Mouse (Mus musculus) thymus, adult 2 months (tissue): ENCODE data around the gene Cntnap1. TPM values are rescaled to one million over a fixed set of nuclear protein-coding genes. Genes with fewer than 3 reads are reported as not detected.

Experiments used
- DNase-seq: peaks from one replicate; pipeline ENCODE4 v3.0.0; 2021
- H3K27ac ChIP-seq: fragments of 200-500 bp; 2 replicates; pipeline ENCODE4 v1.5.1; 2012; ENCODE audit warnings: low read length, control low read depth; ENCODE audit not compliant: control insufficient read depth, insufficient read depth
- H3K27me3 ChIP-seq: fragments of 200-500 bp; 2 replicates; pipeline ENCODE4 v1.6.1; 2012; ENCODE audit warnings: mild to moderate bottlenecking, low read length, moderate library complexity, mixed read lengths; ENCODE audit not compliant: control insufficient read depth, insufficient read depth
- H3K36me3 ChIP-seq: fragments of 200-500 bp; 2 replicates; pipeline ENCODE4 v1.6.1; 2012; ENCODE audit warnings: mild to moderate bottlenecking, low read length, moderate library complexity; ENCODE audit not compliant: control insufficient read depth, insufficient read depth
- H3K4me1 ChIP-seq: fragments of 200-500 bp; replicated peaks from 2 replicates; pipeline ENCODE4 v1.6.1; 2012; ENCODE audit warnings: low read length; ENCODE audit not compliant: control insufficient read depth, insufficient read depth
- H3K4me3 ChIP-seq: fragments of 200-500 bp; 2 replicates; pipeline ENCODE4 v1.5.1; 2012; ENCODE audit warnings: mild to moderate bottlenecking, low read length, control low read depth, moderate library complexity; ENCODE audit not compliant: control insufficient read depth, insufficient read depth
- CTCF ChIP-seq: fragments of 200-500 bp; IDR thresholded peaks from 2 replicates; pipeline ENCODE4 v1.5.1; 2012; ENCODE audit warnings: mild to moderate bottlenecking, control low read depth, low read length, moderate library complexity, borderline replicate concordance; ENCODE audit not compliant: control insufficient read depth, poor library complexity, insufficient read depth; ENCODE audit errors: extremely low read depth
- POLR2A ChIP-seq: fragments of 200-500 bp; IDR thresholded peaks from 2 replicates; pipeline ENCODE4 v1.6.1; 2012; ENCODE audit warnings: mild to moderate bottlenecking, low read length, control low read depth, moderate library complexity; ENCODE audit not compliant: control insufficient read depth, poor library complexity, insufficient read depth; ENCODE audit errors: extremely low read depth
- whole genome bisulfite sequencing: fragments of 180-500 bp; shearing (Covaris S2); methylation state at CpG from one replicate; pipeline ENCODE4 v1.1.7; 2018; 5-methylcytosine and 5-hydroxymethylcytosine counted together
- polyA plus RNA-seq: library from polyadenylated mRNA; depleted of rRNA; stranded (reverse); fragments of >200 nt; gene quantifications from 2 replicates; pipeline ENCODE4 v1.2.3, GENCODE M21; 2012

The Cntnap1 gene
- polyA plus RNA-seq, 1 experiment = 4.5 TPM

GRCm38 (mm10) chr11:101221306-101221986 is 51.1 kb downstream of the Cntnap1 start:
- Histone ChIP-seq H3K27me3 (no peaks in the 10 kb centered on the region), H3K36me3 (no peaks in the 10 kb centered on the region), H3K27ac (no peak overlapping the region), H3K4me3 (no peak overlapping the region), H3K4me1 (peaks cover 12% of the 10 kb centered on the region)
- no peak for TF ChIP-seq CTCF
- no peak for TF ChIP-seq POLR2A
- no peak for DNase-seq
- WGBS = 40% methylated on average over 8 of the region's 8 CpGs

- Histone ChIP-seq H3K4me3 (no peak overlapping the region), H3K4me1 (peaks cover 4% of the 10 kb centered on the region), H3K27ac (no peak overlapping the region), H3K27me3 (no peaks in the 10 kb centered on the region), H3K36me3 (no peaks in the 10 kb centered on the region)
- no peak for DNase-seq
- 39% methylated on average over 3 of the region's 3 CpGs for WGBS
- TF ChIP-seq CTCF (no peak), POLR2A (no peak)
These were observed 54.0 kb downstream of the Cntnap1 start for GRCm38 (mm10) chr11:101224337-101224736.

GRCm38 (mm10) chr11:101225331-101226064 is 55.2 kb downstream of the Cntnap1 start:
- H3K27me3 ChIP-seq = no peaks in the 10 kb centered on the region
- peak overlapping the region; percentile 64 for H3K4me3 ChIP-seq
- no peak for TF ChIP-seq CTCF
- TF ChIP-seq POLR2A = no peak
- 21% methylated on average over 25 of the region's 25 CpGs for WGBS
- H3K27ac ChIP-seq = no peak overlapping the region
- H3K4me1 ChIP-seq = peaks cover 4% of the 10 kb centered on the region
- DNase-seq = no peak
- no peaks in the 10 kb centered on the region for H3K36me3 ChIP-seq

GRCm38 (mm10) chr11:101226065-101226701 is 55.9 kb downstream of the Cntnap1 start, which contains the start of gene Ezh1:
TSS of gene Ezh1 (minus strand) at chr11:101226463.
- Histone ChIP-seq H3K27ac (no peak within 1 kb of the TSS), H3K4me1 (peaks cover 4% of the 10 kb centered on the region), H3K27me3 (no peaks in the 10 kb centered on the region), H3K4me3 (peak within 1 kb of the TSS; percentile 64), H3K36me3 (no peaks in the 10 kb centered on the region)
- TF ChIP-seq CTCF = peak; percentile 61; the same call in 1 of the 2 replicates
- TF ChIP-seq POLR2A = peak; percentile 59; the same call in 1 of the 2 replicates
- WGBS = 1% methylated on average over 56 of the region's 56 CpGs
- peak; percentile 93 for DNase-seq

- Histone ChIP-seq H3K36me3 (no peaks in the 10 kb centered on the region), H3K27me3 (no peaks in the 10 kb centered on the region), H3K4me3 (no peak overlapping the region), H3K27ac (no peak overlapping the region), H3K4me1 (peaks cover 4% of the 10 kb centered on the region)
- no peak for TF ChIP-seq CTCF
- TF ChIP-seq POLR2A = no peak
- 74% methylated on average over 8 of the region's 8 CpGs for WGBS
- DNase-seq = no peak
These were observed 59.1 kb downstream of the Cntnap1 start for GRCm38 (mm10) chr11:101229361-101229900.

GRCm38 (mm10) chr11:101230061-101230511 is 59.8 kb downstream of the Cntnap1 start:
- Histone ChIP-seq H3K27ac (no peak overlapping the region), H3K4me3 (no peak overlapping the region), H3K27me3 (no peaks in the 10 kb centered on the region), H3K36me3 (no peaks in the 10 kb centered on the region), H3K4me1 (peaks cover 4% of the 10 kb centered on the region)
- 91% methylated on average over 2 of the region's 2 CpGs for WGBS
- no peak for TF ChIP-seq POLR2A
- no peak for DNase-seq
